Mouse (Mus musculus) hindbrain, embryonic 10.5 days (tissue): ENCODE data around the gene Smad1. TPM values are rescaled to one million over a fixed set of nuclear protein-coding genes. Genes with fewer than 3 reads are reported as not detected.

Experiments
- DNase-seq: peaks from one replicate; pipeline ENCODE4 v3.0.0-alpha.2; 2017; ENCODE audit warnings: low spot score
- H3K27ac ChIP-seq: fragments of 300-500 bp; sonication (generic); 2 replicates; pipeline ENCODE4 v1.5.1; 2016; ENCODE audit warnings: mild to moderate bottlenecking, moderate library complexity
- H3K27me3 ChIP-seq: fragments of 300-500 bp; sonication (generic); 2 replicates; pipeline ENCODE4 v1.6.1; 2016; ENCODE audit warnings: mild to moderate bottlenecking; ENCODE audit not compliant: poor library complexity, insufficient read depth, severe bottlenecking
- H3K36me3 ChIP-seq: fragments of 300-500 bp; sonication (generic); 2 replicates; pipeline ENCODE4 v1.6.1; 2016; ENCODE audit warnings: mild to moderate bottlenecking, moderate library complexity
- H3K4me1 ChIP-seq: fragments of 300-500 bp; sonication (generic); replicated peaks from 2 replicates; pipeline ENCODE4 v1.6.1; 2016; ENCODE audit warnings: mild to moderate bottlenecking
- H3K4me3 ChIP-seq: fragments of 300-500 bp; sonication (generic); 2 replicates; pipeline ENCODE4 v1.5.1; 2016; ENCODE audit warnings: mild to moderate bottlenecking, moderate library complexity
- H3K9me3 ChIP-seq: fragments of 300-500 bp; sonication (generic); 2 replicates; pipeline ENCODE4 v1.6.1; 2016; ENCODE audit warnings: mild to moderate bottlenecking, moderate library complexity
- WGBS: fragments of 180-500 bp; shearing (Covaris S2); methylation state at CpG from one replicate; pipeline ENCODE4 v1.1.7; 2016; 5-methylcytosine and 5-hydroxymethylcytosine counted together
- polyA plus RNA-seq: library from polyadenylated mRNA; unstranded; fragments of >200 nt; fragmentation: Nextera tagmentation; extraction: Ambion mirVana; gene quantifications from 2 replicates; pipeline ENCODE4 v1.2.1, GENCODE M21; 2016

Smad1 gene
- polyA plus RNA-seq, 1 experiment from 2014 or later = 45.9 TPM

- no peak for DNase-seq
- Histone ChIP-seq H3K27me3 (no peaks in the 10 kb centered on the region), H3K4me3 (no peak overlapping the region), H3K36me3 (peaks cover 78% of the 10 kb centered on the region), H3K4me1 (peaks cover 9% of the 10 kb centered on the region), H3K27ac (no peak overlapping the region), H3K9me3 (no peaks in the 10 kb centered on the region)
- 93% methylated on average over 3 of the region's 3 CpGs for WGBS
Observed at GRCm38 (mm10) chr8:79365707-79366106, 33.6 kb downstream of the Smad1 start.

DNA sequence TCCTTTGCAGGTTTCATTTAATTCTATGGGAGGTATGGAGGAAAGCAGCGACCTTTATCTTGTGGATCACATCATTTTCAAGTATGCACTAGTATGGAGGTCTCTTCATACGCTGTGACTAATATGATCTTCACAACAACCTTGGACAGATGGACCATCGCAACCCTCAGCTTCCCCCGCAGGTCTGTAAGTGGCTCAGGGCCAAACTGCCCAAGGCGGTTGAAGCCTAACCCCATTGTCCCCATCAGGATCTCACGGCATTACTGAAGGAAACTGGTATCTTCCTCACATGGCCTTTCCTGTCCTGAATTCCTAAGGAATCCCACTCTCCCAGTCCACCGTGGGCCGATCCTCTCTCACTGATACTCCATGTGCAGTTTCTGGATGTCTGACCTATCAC lies 34.5 kb downstream of the Smad1 start:
- Histone ChIP-seq H3K27me3 (no peaks in the 10 kb centered on the region), H3K9me3 (no peaks in the 10 kb centered on the region), H3K4me3 (no peak overlapping the region), H3K4me1 (peaks cover 15% of the 10 kb centered on the region), H3K36me3 (peaks cover 68% of the 10 kb centered on the region), H3K27ac (no peak overlapping the region)
- WGBS = 96% methylated on average over 8 of the region's 8 CpGs
- DNase-seq = no peak

DNA sequence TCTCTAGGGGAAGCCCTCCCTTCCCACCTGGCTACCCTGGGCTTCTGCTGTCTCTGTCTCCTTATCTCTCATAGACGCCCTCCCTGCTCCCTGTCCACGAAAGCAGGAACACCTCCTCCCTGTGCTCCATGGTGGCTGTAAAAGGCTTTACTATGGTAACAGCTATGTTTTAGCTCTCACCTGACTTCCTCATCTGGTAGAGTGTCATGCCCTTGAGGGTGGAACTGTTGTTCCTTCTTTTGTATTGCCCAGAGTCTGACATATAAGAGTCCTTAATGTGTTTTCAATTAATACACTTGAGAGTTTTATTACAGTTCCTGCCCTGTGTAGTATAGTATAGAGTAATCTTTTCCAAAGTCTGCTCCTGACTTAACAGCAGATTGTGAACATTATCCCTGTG lies 36.9 kb downstream of the Smad1 start:
- H3K36me3 ChIP-seq = peaks cover 61% of the 10 kb centered on the region
- no peak overlapping the region for H3K4me3 ChIP-seq
- H3K27ac ChIP-seq = no peak overlapping the region
- no peaks in the 10 kb centered on the region for H3K9me3 ChIP-seq
- H3K27me3 ChIP-seq = no peaks in the 10 kb centered on the region
- DNase-seq = no peak
- 76% methylated on average over 2 of the region's 2 CpGs for WGBS
- H3K4me1 ChIP-seq = peaks cover 15% of the 10 kb centered on the region

GRCm38 (mm10) chr8:79360774-79361527 lies 38.4 kb downstream of the Smad1 start:
- no peak overlapping the region for H3K4me3 ChIP-seq
- peaks cover 21% of the 10 kb centered on the region for H3K4me1 ChIP-seq
- H3K9me3 ChIP-seq = no peaks in the 10 kb centered on the region
- peak overlapping the region; percentile 36; the same call in 1 of the 2 replicates for H3K27ac ChIP-seq
- WGBS = 65% methylated on average over 6 of the region's 6 CpGs
- peaks cover 59% of the 10 kb centered on the region for H3K36me3 ChIP-seq
- no peaks in the 10 kb centered on the region for H3K27me3 ChIP-seq
- no peak for DNase-seq

DNA sequence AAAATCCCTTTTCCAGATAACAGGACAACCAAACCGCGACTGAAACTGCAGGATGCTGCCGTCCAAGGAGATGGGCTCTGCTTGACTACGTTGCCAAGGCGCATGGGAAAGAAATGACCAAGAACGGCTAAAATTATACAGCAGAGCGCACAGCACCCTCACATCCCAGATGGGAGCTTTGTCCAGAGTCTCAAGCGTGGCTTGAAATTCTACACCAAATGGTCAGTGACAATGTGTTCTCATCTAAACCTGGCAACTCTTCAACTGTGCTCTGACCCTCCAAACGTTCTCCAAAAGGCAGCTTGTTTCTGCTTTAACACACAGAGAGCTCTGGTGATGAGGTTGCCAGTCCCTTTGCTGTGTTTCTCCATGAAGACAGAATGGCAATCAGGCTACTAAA lies 39.0 kb downstream of the Smad1 start:
- no peak for DNase-seq
- Histone ChIP-seq H3K27ac (peak overlapping the region; percentile 36; the same call in 1 of the 2 replicates), H3K27me3 (no peaks in the 10 kb centered on the region), H3K9me3 (no peaks in the 10 kb centered on the region), H3K36me3 (peaks cover 60% of the 10 kb centered on the region), H3K4me3 (no peak overlapping the region), H3K4me1 (peaks cover 24% of the 10 kb centered on the region)
- 51% methylated on average over 9 of the region's 9 CpGs for WGBS

DNA sequence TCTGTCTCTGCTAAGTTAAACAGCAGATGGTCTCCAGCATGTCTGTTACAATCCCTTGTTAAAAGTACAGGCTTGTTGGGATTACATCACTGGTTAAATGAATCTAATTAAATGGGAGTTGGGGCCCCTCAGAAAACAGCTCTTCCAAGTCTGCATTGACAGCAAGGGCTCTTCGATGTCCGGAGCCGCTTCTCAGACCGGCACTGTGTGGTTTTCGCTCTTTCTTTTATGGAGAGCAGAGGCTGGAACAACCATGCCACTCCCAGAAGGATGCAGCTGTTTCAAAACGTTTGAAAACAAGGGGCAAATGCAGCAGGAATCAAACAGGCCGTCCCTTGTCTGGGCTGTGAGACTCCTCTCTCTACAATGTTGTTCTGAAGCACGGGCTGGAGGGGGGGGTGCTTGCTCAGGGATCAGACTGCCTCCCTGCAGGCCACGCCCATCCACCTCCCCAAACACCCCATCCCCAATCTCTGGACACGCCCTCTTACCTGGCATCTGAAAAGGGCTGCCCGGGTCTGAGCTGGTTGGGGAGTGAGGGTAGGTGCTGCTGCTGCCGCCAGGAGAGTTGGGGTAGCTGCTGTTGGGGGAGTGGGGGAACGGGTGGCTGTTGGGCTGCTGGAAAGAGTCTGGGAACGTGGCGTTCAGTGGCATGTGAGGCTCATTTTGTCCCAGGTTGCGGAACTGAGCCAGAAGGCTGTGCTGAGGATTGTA lies 43.4 kb downstream of the Smad1 start:
- H3K9me3 ChIP-seq = no peaks in the 10 kb centered on the region
- H3K36me3 ChIP-seq = peaks cover 71% of the 10 kb centered on the region
- no peaks in the 10 kb centered on the region for H3K27me3 ChIP-seq
- H3K27ac ChIP-seq = peak overlapping the region; percentile 25
- peak; percentile 10 for DNase-seq
- no peak overlapping the region for H3K4me3 ChIP-seq
- peaks cover 20% of the 10 kb centered on the region for H3K4me1 ChIP-seq
- WGBS = 48% methylated on average over 16 of the region's 16 CpGs

- Histone ChIP-seq H3K27me3 (no peaks in the 10 kb centered on the region), H3K4me3 (no peak overlapping the region), H3K4me1 (peaks cover 15% of the 10 kb centered on the region), H3K27ac (no peak overlapping the region), H3K36me3 (peaks cover 82% of the 10 kb centered on the region), H3K9me3 (no peaks in the 10 kb centered on the region)
- 91% methylated on average over 7 of the region's 7 CpGs for WGBS
- no peak for DNase-seq
Observed at GRCm38 (mm10) chr8:79354009-79354408, 45.3 kb downstream of the Smad1 start.

DNA sequence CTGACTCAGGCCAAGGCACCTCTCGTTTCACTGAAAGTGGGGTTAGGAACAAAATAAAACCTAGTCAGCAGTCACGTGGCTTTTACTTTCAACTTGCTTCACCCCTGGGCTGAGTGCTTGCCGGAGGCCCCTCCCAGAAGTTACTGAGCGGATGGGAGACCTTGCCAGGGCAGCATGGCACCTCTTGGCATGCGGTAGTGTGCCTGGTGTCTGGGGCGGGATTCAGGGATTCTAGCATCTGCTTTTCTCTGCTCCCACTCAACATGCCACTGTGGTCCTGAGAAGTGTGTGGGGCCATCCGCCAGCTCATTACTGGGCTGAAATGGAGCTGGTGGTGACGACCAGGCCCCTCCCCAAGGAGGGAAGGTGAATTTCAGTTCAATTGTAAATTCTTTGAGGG lies 47.4 kb downstream of the Smad1 start:
- H3K4me3 ChIP-seq = no peak overlapping the region
- peaks cover 88% of the 10 kb centered on the region for H3K36me3 ChIP-seq
- H3K27me3 ChIP-seq = no peaks in the 10 kb centered on the region
- no peak overlapping the region for H3K27ac ChIP-seq
- H3K4me1 ChIP-seq = peaks cover 15% of the 10 kb centered on the region
- no peaks in the 10 kb centered on the region for H3K9me3 ChIP-seq
- no peak for DNase-seq
- 91% methylated on average over 8 of the region's 8 CpGs for WGBS

DNA sequence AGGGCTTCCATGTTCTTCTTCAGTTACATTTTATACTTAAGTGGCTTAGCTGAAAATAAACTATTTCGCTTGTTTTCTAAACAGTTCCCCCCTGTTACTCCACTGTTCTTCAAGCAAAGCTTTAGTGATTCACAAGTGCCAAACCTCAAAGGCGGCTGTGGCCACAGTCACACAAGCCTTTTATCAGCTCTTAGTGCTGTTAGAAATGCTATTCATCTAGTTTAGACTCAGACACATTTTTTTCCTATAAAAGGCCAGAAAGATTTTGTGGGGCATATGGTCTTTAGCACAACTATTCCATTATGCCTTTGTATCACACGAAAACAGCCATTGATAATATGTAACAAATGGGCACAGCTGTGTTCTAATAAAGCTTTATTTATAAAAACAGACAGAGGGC lies 48.5 kb downstream of the Smad1 start:
- H3K27ac ChIP-seq = no peak overlapping the region
- no peak for DNase-seq
- H3K27me3 ChIP-seq = no peaks in the 10 kb centered on the region
- WGBS = 85% methylated on average over 3 of the region's 3 CpGs
- H3K4me3 ChIP-seq = no peak overlapping the region
- H3K9me3 ChIP-seq = no peaks in the 10 kb centered on the region
- H3K4me1 ChIP-seq = peaks cover 8% of the 10 kb centered on the region
- peaks cover 88% of the 10 kb centered on the region for H3K36me3 ChIP-seq

- Histone ChIP-seq H3K36me3 (peaks cover 90% of the 10 kb centered on the region), H3K4me3 (no peak overlapping the region), H3K4me1 (0 out of 2 replicates have a peak, but pooled peaks cover 5% of the 10 kb centered on the region), H3K27me3 (no peaks in the 10 kb centered on the region), H3K9me3 (no peaks in the 10 kb centered on the region), H3K27ac (0 out of 2 replicates have a peak overlapping the region, but pooled peaks have one; percentile 29)
- DNase-seq = no peak
- WGBS = 73% methylated on average over 6 of the region's 6 CpGs
Observed at GRCm38 (mm10) chr8:79350094-79350593, 49.2 kb downstream of the Smad1 start.

GRCm38 (mm10) chr8:79346414-79346813 lies 52.9 kb downstream of the Smad1 start:
- DNase-seq = no peak
- 94% methylated on average over 10 of the region's 10 CpGs for WGBS
- peaks cover 90% of the 10 kb centered on the region for H3K36me3 ChIP-seq
- no peak overlapping the region for H3K27ac ChIP-seq
- no peak overlapping the region for H3K4me3 ChIP-seq
- H3K9me3 ChIP-seq = no peaks in the 10 kb centered on the region
- 0 out of 2 replicates have a peak, but pooled peaks cover 3% of the 10 kb centered on the region for H3K4me1 ChIP-seq
- H3K27me3 ChIP-seq = no peaks in the 10 kb centered on the region

DNA sequence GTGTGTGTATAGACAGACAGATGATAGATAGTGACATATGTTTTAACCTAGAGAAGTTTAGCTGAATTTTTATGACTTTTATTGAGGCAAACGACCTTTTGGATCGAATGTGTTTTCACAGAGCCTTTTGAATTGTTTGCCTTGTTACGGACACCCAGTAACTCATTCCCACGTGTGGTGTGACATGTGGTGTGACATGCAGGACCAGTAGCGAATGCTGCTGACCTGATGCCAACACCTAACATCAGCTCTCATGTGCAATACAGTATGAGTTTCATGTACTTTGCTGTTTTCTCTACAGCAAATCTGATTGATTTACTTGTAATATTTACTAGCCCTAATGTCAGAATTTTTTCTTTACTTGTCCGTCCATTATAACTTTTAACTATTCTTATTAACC lies 53.5 kb downstream of the Smad1 start:
- no peak for DNase-seq
- Histone ChIP-seq H3K4me3 (no peak overlapping the region), H3K9me3 (no peaks in the 10 kb centered on the region), H3K4me1 (0 out of 2 replicates have a peak, but pooled peaks cover 3% of the 10 kb centered on the region), H3K36me3 (peaks cover 93% of the 10 kb centered on the region), H3K27ac (no peak overlapping the region), H3K27me3 (no peaks in the 10 kb centered on the region)
- 90% methylated on average over 6 of the region's 6 CpGs for WGBS

DNA sequence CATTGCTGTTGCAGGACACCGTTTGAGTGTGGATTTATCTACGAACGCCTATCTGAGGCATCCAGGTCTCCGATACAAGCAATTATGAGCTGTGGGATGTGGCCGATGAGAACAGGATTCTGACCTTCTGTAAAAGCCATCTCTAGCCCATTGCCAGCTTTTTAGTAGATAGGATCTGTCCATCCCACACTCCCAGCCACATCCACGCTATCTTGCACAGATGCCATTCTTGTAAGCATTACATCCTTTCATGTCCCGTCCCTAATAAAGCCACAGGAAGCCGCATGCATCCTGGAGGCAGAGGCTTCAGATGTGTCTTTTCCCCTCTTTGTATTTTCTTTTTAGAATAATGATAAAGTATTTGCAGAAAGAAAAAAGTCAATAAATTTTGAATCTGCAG lies 58.1 kb downstream of the Smad1 start:
- no peaks in the 10 kb centered on the region for H3K4me1 ChIP-seq
- peaks cover 95% of the 10 kb centered on the region for H3K36me3 ChIP-seq
- DNase-seq = no peak
- no peak overlapping the region for H3K4me3 ChIP-seq
- no peaks in the 10 kb centered on the region for H3K27me3 ChIP-seq
- no peaks in the 10 kb centered on the region for H3K9me3 ChIP-seq
- H3K27ac ChIP-seq = no peak overlapping the region
- 91% methylated on average over 8 of the region's 8 CpGs for WGBS
